Mouse (Mus musculus): Measurements from ENCODE around the gene Itsn2. TPM values are rescaled to one million over a fixed set of nuclear protein-coding genes. Genes with fewer than 3 reads are reported as not detected.
A peak's percentile ranks its signal among the peaks of the same experiment; 100 is the strongest.
"Not testable (repeated sequence)": the region's sequence is repeated elsewhere in the genome, so short reads cannot be mapped to it uniquely, and the experiment has no call there.

The Itsn2 gene
- polyA plus RNA-seq, 1 experiment from 2014 or later, result 39.3 TPM

DNA sequence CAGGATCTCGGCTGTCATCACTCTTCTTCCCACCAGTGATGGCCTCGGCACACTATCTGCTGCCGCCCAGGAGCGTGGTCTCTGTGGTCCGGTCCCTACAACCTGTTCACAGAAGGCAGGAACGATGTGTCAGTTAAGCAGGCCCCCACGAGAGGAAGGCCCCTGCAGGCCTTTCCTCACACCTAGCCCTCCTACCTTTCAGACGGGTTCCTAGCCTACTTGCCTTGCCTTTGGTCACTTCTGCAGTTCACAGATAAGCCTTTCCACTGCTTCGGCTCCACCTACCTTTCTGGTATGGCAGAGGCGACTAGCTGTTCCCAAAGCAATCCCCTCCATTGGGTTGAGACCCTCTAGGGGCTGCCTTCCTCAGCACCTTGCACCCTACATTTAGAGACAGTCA is 123.2 kb downstream of the Itsn2 start:
- no peak overlapping the region for H3K4me3 ChIP-seq
- no peaks in the 10 kb centered on the region for H3K4me1 ChIP-seq
- no peak for ATAC-seq (ENCODE audit: insufficient number of reproducible peaks, low FRiP score, low TSS enrichment, low read depth)
- 85% methylated on average over 10 of the region's 10 CpGs for WGBS
- no peak overlapping the region for H3K9ac ChIP-seq
- H3K27ac ChIP-seq, result no peak overlapping the region
- H3K27me3 ChIP-seq, result no peaks in the 10 kb centered on the region
- H3K36me3 ChIP-seq, result peaks cover 23% of the 10 kb centered on the region
- no peak overlapping the region for H3K4me2 ChIP-seq
- no peaks in the 10 kb centered on the region for H3K9me3 ChIP-seq

DNA sequence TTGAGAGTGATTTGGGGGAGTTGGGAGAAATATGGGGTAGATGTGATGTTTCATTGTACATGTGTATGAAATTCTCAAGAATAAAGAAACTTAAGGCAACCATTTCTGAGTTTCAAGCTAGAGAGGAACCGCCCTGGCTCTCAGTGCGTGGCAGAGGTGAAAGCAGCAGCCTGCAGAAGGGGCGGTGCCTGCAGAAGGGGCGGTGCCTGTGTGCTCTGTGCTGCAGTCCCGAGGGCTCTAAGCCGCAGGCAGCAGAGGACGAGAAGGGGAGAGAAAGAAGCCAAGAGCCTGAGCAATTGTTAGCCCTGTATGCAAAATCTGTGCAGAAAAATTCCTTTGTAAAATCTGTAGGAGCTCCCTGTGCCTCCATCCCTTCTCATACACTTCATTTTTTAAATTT is 125.0 kb downstream of the Itsn2 start:
- 0 out of 2 replicates have a peak, but pooled peaks have one; percentile 40 for ATAC-seq (ENCODE audit: insufficient number of reproducible peaks, low FRiP score, low TSS enrichment, low read depth)
- WGBS, result 11% methylated on average over 7 of the region's 7 CpGs

GRCm38 (mm10) chr12:4719066-4719761 is 126.8 kb downstream of the Itsn2 start:
- 0 out of 2 replicates have a peak, but pooled peaks cover 3% of the 10 kb centered on the region for H3K36me3 ChIP-seq
- no peak overlapping the region for H3K4me2 ChIP-seq
- H3K9me3 ChIP-seq, result no peaks in the 10 kb centered on the region
- H3K27ac ChIP-seq, result no peak overlapping the region
- H3K27me3 ChIP-seq, result no peaks in the 10 kb centered on the region
- ATAC-seq (ENCODE audit: insufficient number of reproducible peaks, low FRiP score, low TSS enrichment, low read depth), result no peak
- no peak overlapping the region for H3K4me3 ChIP-seq
- H3K4me1 ChIP-seq, result no peaks in the 10 kb centered on the region
- WGBS, result 85% methylated on average over 13 of the region's 13 CpGs
- no peak overlapping the region for H3K9ac ChIP-seq

More for the DNA sequence above, 125.0 kb downstream of the Itsn2 start:
- Histone ChIP-seq H3K27ac (no peak overlapping the region), H3K27me3 (no peaks in the 10 kb centered on the region), H3K4me1 (no peaks in the 10 kb centered on the region), H3K9ac (no peak overlapping the region), H3K4me3 (no peak overlapping the region), H3K9me3 (no peaks in the 10 kb centered on the region), H3K36me3 (peaks cover 12% of the 10 kb centered on the region), H3K4me2 (no peak overlapping the region)

DNA sequence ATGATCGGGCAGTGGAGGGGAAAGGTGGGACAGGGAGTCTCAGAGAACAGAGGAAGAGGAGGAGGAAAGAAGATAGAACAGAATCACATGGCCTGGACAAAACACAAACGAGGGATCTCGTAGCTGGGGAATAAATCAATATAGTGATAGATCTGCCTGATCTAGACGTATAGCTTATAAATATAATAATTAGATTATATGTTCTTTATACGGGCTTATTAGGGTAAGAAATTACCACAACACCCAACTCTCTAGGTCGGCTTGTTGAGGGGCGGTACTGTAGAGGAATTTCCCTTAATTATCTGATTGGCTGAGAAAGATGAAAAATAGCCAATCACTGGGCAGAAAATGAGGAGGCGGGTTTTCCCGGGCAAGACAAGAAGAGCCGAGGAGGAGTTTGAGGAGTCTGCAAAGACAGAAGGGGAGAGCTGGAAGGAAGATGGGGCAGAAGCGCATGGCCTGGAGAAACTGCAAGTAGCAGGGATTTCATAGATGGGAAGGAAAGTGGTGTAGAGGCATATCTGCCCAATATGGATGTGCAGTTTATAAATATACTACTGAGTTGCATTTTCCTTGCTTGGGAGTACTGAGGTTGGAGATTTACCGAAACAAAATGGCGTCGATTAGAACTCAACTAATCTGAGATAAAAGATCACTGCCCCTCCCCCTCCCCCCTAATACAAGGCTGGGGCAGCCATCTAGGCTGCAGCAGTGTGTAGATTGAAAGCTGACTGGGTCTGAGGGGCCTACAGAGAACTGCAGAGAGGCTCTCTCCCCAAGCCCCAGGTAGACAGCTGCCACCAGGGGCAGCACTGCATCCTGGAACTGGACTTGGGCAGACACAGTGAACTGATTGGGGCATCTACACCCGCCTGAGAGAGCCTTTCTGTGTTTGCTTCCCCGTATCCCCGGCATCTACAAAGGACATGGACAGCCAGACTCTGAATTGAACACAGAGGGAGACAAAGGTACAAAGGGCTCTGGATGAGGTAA is 127.6 kb downstream of the Itsn2 start:
- Histone ChIP-seq H3K9me3 (no peaks in the 10 kb centered on the region), H3K9ac (no peak overlapping the region), H3K27me3 (no peaks in the 10 kb centered on the region), H3K4me2 (no peak overlapping the region), H3K4me3 (no peak overlapping the region), H3K4me1 (no peaks in the 10 kb centered on the region), H3K36me3 (no peaks in the 10 kb centered on the region), H3K27ac (no peak overlapping the region)
- 74% methylated on average over 17 of the region's 17 CpGs for WGBS
- no peak for ATAC-seq (ENCODE audit: insufficient number of reproducible peaks, low FRiP score, low TSS enrichment, low read depth)

GRCm38 (mm10) chr12:4729165-4729564 is 136.7 kb downstream of the Itsn2 start:
- H3K9me3 ChIP-seq, result no peaks in the 10 kb centered on the region
- H3K4me2 ChIP-seq, result no peak overlapping the region
- ATAC-seq (ENCODE audit: insufficient number of reproducible peaks, low FRiP score, low TSS enrichment, low read depth), result no peak
- 89% methylated on average over 3 of the region's 3 CpGs for WGBS
- no peaks in the 10 kb centered on the region for H3K4me1 ChIP-seq
- H3K4me3 ChIP-seq, result no peak overlapping the region
- no peaks in the 10 kb centered on the region for H3K27me3 ChIP-seq
- no peak overlapping the region for H3K9ac ChIP-seq
- no peak overlapping the region for H3K27ac ChIP-seq
- H3K36me3 ChIP-seq, result no peaks in the 10 kb centered on the region

DNA sequence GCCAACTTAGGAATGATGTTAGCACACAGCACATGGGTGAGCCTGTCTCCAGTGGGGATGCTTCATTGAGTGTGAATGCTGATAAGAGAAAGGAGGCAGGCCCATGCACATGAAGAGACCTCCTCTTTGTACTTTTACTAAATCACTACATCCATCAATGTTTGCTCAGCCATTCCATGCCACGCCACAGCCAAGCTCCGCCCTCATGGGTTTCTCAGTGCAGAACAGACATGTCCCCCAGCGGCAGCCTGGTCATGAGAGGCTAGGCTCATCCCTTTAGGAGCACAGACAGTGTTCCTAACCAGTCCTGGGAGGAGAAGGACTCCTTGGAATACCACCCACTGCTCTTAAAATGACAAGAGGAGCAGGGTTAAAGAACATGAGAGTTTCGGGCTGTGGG is 139.2 kb downstream of the Itsn2 start:
- no peak for ATAC-seq (ENCODE audit: insufficient number of reproducible peaks, low FRiP score, low TSS enrichment, low read depth)
- no peaks in the 10 kb centered on the region for H3K36me3 ChIP-seq
- H3K4me2 ChIP-seq, result no peak overlapping the region
- no peaks in the 10 kb centered on the region for H3K4me1 ChIP-seq
- H3K27me3 ChIP-seq, result no peaks in the 10 kb centered on the region
- 64% methylated on average over 4 of the region's 4 CpGs for WGBS
- H3K27ac ChIP-seq, result no peak overlapping the region
- H3K4me3 ChIP-seq, result no peak overlapping the region
- no peaks in the 10 kb centered on the region for H3K9me3 ChIP-seq
- H3K9ac ChIP-seq, result no peak overlapping the region

- Histone ChIP-seq H3K27me3 (no peaks in the 10 kb centered on the region), H3K9me3 (no peaks in the 10 kb centered on the region), H3K9ac (no peak overlapping the region), H3K27ac (no peak overlapping the region), H3K4me3 (no peak overlapping the region), H3K4me2 (no peak overlapping the region), H3K4me1 (no peaks in the 10 kb centered on the region), H3K36me3 (no peaks in the 10 kb centered on the region)
- no peak for ATAC-seq (ENCODE audit: insufficient number of reproducible peaks, low FRiP score, low TSS enrichment, low read depth)
- WGBS, result 49% methylated on average over 4 of the region's 4 CpGs
Measured at GRCm38 (mm10) chr12:4732332-4732731, 139.9 kb downstream of the Itsn2 start.

GRCm38 (mm10) chr12:4738031-4738576 is 145.7 kb downstream of the Itsn2 start, which contains the start of gene Fam228a:
Fam228a (minus strand) TSS chr12:4738430.
- Histone ChIP-seq H3K36me3 (no peaks in the 10 kb centered on the region), H3K9me3 (no peaks in the 10 kb centered on the region)
- whole genome bisulfite sequencing, result 86% methylated on average over 18 of the region's 18 CpGs

DNA sequence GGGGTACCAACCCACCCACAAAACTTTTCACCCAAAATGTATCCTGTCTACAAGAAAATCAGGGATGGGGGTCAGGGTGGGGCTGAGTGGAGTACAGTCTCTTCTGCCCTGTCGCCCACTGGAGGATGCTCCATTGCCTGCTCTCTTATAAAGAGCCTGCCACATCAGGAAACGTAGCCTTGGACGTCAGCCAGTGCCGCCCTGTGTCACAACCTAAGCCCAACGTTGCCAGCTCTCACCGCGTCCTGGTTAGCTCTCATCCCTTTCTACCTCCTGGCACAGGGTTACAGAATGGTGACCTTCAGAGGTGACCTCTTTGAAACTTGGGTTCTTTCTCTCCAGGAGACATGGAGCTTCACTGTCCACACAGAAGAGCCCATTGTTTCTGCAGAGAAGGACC is 148.4 kb downstream of the Itsn2 start:
- no peaks in the 10 kb centered on the region for H3K36me3 ChIP-seq
- ATAC-seq (ENCODE audit: insufficient number of reproducible peaks, low FRiP score, low TSS enrichment, low read depth), result no peak
- H3K4me1 ChIP-seq, result no peaks in the 10 kb centered on the region
- WGBS, result 79% methylated on average over 7 of the region's 7 CpGs
- H3K4me3 ChIP-seq, result no peak overlapping the region
- H3K9ac ChIP-seq, result no peak overlapping the region
- H3K27me3 ChIP-seq, result no peaks in the 10 kb centered on the region
- no peak overlapping the region for H3K4me2 ChIP-seq
- no peaks in the 10 kb centered on the region for H3K9me3 ChIP-seq
- no peak overlapping the region for H3K27ac ChIP-seq

More at GRCm38 (mm10) chr12:4738031-4738576, 145.7 kb downstream of the Itsn2 start, which contains the start of gene Fam228a:
- H3K4me3 ChIP-seq, result no peak within 1 kb of the TSS
- no peak within 1 kb of the TSS for H3K4me2 ChIP-seq
- no peak within 1 kb of the TSS for H3K9ac ChIP-seq
- H3K4me1 ChIP-seq, result no peaks in the 10 kb centered on the region
- ATAC-seq (ENCODE audit: insufficient number of reproducible peaks, low FRiP score, low TSS enrichment, low read depth), result 0 out of 2 replicates have a peak, but pooled peaks have one; percentile 7
- H3K27ac ChIP-seq, result no peak within 1 kb of the TSS
- H3K27me3 ChIP-seq, result no peaks in the 10 kb centered on the region

DNA sequence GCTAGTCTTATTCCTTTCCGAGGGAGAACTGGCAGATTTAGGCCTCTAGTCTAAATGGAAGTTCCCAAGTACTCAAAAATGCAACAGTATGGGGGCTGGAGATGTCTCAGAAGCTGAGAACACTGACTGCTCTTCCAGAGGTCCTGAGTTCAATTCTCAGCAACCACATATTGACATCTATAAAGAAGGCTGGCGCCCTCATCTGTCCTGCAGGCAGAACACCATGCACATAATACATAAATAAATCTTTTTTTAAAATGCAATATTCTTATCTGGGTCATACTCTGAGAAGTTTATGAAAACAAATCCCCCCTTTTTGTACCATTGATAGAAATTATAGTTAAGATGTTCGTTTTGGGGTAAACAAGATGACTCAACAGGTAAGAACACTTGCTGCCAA is 149.7 kb downstream of the Itsn2 start:
- H3K4me3 ChIP-seq, result no peak overlapping the region
- no peak for ATAC-seq (ENCODE audit: insufficient number of reproducible peaks, low FRiP score, low TSS enrichment, low read depth)
- H3K27ac ChIP-seq, result no peak overlapping the region
- no peaks in the 10 kb centered on the region for H3K4me1 ChIP-seq
- no peaks in the 10 kb centered on the region for H3K36me3 ChIP-seq
- no peak overlapping the region for H3K9ac ChIP-seq
- H3K27me3 ChIP-seq, result no peaks in the 10 kb centered on the region
- WGBS, result 81% methylated on average over 3 of the region's 3 CpGs
- H3K4me2 ChIP-seq, result no peak overlapping the region
- H3K9me3 ChIP-seq, result no peaks in the 10 kb centered on the region

DNA sequence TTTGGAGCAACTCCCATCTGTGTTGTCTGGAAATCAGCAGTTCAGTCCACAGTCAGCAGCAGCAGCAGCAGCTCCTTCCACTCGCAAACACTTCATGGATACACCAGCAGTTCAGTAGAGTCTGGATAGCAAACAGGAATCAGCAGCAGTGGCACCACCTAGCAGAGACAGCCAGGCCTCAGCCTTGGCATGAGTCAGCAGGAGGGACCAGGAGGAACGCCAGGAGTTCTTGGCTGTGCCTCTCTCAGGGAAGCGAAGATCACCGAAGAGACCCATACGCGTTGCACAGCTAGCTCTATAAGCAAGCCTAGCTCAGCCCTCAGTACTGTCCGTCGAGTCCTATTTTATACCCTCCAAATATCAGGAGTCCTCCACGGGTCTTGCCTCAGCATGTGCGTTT is 152.0 kb downstream of the Itsn2 start:
- H3K4me3 ChIP-seq, result no peak overlapping the region
- no peaks in the 10 kb centered on the region for H3K4me1 ChIP-seq
- no peak overlapping the region for H3K4me2 ChIP-seq
- H3K27me3 ChIP-seq, result no peaks in the 10 kb centered on the region
- no peak overlapping the region for H3K27ac ChIP-seq
- no peak for ATAC-seq (ENCODE audit: insufficient number of reproducible peaks, low FRiP score, low TSS enrichment, low read depth)
- H3K9ac ChIP-seq, result no peak overlapping the region
- no peaks in the 10 kb centered on the region for H3K36me3 ChIP-seq
- WGBS, result 88% methylated on average over 10 of the region's 10 CpGs
- no peaks in the 10 kb centered on the region for H3K9me3 ChIP-seq

GRCm38 (mm10) chr12:4754451-4754850 is 162.0 kb downstream of the Itsn2 start:
- not testable (repeated sequence) for H3K27ac ChIP-seq; ATAC-seq (ENCODE audit: insufficient number of reproducible peaks, low FRiP score, low TSS enrichment, low read depth); H3K4me1 ChIP-seq; H3K9me3 ChIP-seq; H3K9ac ChIP-seq; H3K4me2 ChIP-seq; H3K4me3 ChIP-seq; H3K27me3 ChIP-seq; H3K36me3 ChIP-seq
- WGBS, result 92% methylated on average over 4 of the region's 4 CpGs

Data from limb, embryonic 15.5 days (tissue).